Mouse (Mus musculus): Measurements from ENCODE around the gene Cd8a.

The Cd8a gene

GRCm38 (mm10) chr6:71371085-71371605 is 2.1 kb upstream of the Cd8a start:
- no peak for DNase-seq (ENCODE audit: low spot score)

GRCm38 (mm10) chr6:71372041-71372720 is 1.0 kb upstream of the Cd8a start:
- DNase-seq (ENCODE audit: low spot score), result no peak

GRCm38 (mm10) chr6:71374311-71374829 is 1.1 kb downstream of the Cd8a start:
- DNase-seq (ENCODE audit: low spot score), result no peak

DNA sequence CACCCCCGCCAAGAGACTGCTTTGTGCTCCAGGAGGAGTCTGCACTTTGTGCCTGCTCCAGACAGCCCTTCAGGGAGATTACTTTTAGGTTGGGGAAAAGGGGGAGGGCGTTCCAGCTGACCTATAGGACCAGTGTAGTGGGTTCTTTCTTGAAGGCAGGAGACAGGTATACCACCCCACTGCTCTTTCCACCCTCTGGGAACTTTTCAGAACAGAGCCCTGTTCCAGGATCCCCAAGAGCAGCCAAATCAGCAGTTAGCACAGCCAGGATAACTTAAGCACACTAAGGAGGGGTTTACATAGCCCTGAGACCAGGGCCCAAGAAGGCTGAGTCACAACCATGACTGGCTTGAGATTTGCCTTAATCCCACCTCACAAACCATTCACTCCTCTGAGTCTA is 1.7 kb downstream of the Cd8a start:
- DNase-seq (ENCODE audit: low spot score), result no peak

DNA sequence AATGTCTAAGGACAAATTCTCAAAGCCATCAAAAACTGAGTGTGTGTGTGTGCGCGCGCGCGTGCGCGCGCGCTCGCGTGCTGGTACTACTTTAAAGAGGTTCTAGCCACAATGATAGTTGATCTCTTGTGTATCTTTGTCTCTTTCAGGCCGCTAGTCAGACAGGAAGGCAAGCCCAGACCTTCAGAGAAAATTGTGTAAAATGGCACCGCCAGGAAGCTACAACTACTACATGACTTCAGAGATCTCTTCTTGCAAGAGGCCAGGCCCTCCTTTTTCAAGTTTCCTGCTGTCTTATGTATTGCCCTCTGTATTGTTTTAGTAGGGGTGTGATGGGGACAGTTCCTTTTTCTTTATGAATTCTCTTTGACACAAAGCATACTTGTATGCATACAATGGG is 3.5 kb downstream of the Cd8a start:
- DNase-seq (ENCODE audit: low spot score), result no peak

- DNase-seq (ENCODE audit: low spot score), result no peak
Observed at GRCm38 (mm10) chr6:71381654-71382053, 8.4 kb downstream of the Cd8a start.

- DNase-seq (ENCODE audit: low spot score), result no peak
Observed at GRCm38 (mm10) chr6:71390496-71390895, 17.3 kb downstream of the Cd8a start.

DNA sequence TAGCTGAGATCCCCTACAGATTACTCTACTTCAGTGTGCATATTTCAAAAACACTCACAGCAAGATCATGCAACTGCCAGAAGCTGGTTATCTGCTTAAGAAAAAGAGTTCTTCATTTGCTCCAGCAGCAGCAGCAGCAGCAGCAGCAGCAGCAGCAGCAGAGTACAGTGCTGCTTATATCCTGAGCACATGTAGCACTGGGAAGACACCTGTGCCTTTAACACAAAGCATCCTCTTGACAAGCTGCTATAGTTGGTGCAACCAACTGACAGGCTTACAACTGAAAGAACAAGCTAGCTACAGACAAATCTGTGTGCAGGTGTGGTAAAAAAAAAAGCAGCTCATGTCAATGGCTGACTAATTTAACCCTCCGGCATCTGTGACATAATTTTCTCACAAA is 22.8 kb downstream of the Cd8a start:
- no peak for DNase-seq (ENCODE audit: low spot score)

DNA sequence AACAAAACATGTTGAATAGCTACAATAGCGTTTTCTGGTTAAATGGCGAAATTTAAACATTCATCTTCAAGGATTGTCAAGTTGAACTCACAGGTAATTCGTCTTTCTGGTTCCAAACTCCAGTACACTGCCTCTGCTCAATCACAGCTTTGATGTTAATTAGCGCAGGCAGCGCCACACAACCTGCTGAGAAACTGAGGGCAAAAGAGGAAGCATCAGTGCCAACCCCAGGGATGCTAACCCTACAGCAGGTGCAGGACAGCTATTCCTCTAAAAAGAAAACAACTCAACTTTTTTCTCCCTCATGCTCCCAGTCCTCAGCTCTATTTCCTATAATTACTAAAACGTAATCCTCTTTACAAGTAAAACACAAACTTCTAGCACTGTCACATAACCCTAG is 23.5 kb downstream of the Cd8a start:
- no peak for DNase-seq (ENCODE audit: low spot score)

- DNase-seq (ENCODE audit: low spot score), result no peak
Observed at GRCm38 (mm10) chr6:71398829-71399609, 25.8 kb downstream of the Cd8a start.

DNA sequence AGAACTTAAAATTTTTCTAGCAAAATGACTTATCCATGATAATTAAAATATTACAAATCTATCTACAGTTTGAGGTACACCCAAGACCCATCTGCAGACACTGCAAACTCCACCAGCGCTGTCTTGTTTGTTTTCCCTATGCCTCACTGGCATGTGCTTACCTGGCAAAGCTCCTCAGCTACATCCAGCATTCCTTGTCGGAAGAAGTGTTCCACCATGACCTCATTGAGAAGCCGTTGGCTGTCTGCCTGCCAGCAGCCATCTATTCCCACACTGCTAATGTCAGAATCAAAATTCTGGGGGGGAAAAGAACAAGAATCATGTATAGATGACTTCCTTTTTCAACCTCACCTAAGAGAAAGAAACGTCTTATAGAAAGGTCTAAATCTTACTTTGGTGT is 41.4 kb downstream of the Cd8a start:
- no peak for DNase-seq (ENCODE audit: low spot score)

GRCm38 (mm10) chr6:71415446-71415845 is 42.2 kb downstream of the Cd8a start:
- no peak for DNase-seq (ENCODE audit: low spot score)

GRCm38 (mm10) chr6:71418874-71419273 is 45.6 kb downstream of the Cd8a start:
- no peak for DNase-seq (ENCODE audit: low spot score)

GRCm38 (mm10) chr6:71420848-71421247 is 47.6 kb downstream of the Cd8a start:
- no peak for DNase-seq (ENCODE audit: low spot score)

GRCm38 (mm10) chr6:71422162-71422561 is 48.9 kb downstream of the Cd8a start:
- no peak for DNase-seq (ENCODE audit: low spot score)

DNA sequence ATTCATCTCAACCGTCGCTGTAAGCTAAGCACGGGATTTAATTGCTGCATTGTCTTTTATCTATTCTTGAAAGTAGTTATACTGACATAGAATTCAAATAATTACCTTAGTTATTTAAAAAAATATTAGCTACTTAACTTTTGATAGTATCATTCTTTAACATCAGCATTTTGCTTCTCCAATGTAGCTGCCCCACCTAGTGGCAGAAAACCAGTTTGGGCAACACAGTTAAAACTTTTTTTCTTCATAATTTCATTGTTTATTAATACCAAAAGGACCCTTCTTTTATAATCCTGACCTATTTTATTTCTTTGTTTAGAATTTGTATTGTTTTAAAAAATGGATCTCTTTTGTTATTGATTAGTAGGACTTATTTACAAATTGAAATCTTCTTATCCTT is 49.9 kb downstream of the Cd8a start:
- DNase-seq (ENCODE audit: low spot score), result no peak

- DNase-seq (ENCODE audit: low spot score), result no peak
Observed at GRCm38 (mm10) chr6:71425681-71426080, 52.5 kb downstream of the Cd8a start.

- DNase-seq (ENCODE audit: low spot score), result no peak
Observed at GRCm38 (mm10) chr6:71427996-71428725, 54.9 kb downstream of the Cd8a start.

All from urinary bladder, postnatal 25 days (tissue).